Mouse (Mus musculus): ENCODE data around the gene Crim1.

The Crim1 gene

DNA sequence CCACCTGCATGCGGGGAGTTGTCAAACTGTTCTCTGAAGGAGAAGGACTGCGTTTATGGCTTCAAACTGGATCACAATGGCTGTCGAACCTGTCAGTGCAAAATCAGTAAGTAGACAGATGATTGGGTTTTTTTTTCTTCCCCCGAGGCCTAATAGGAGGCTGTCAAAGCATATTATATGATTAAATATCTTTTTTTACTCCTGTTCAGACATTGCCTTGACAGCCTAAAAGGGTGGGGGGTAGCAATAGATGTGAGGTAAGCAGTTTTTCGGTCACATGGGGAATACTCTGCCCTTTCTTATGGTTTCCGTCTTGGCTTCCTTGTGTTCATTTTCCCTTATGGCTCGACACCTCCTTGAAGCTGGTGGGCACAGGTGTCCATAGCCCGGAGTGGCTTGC, 135.2 kb downstream of the Crim1 start:
- no peak for DNase-seq

DNA sequence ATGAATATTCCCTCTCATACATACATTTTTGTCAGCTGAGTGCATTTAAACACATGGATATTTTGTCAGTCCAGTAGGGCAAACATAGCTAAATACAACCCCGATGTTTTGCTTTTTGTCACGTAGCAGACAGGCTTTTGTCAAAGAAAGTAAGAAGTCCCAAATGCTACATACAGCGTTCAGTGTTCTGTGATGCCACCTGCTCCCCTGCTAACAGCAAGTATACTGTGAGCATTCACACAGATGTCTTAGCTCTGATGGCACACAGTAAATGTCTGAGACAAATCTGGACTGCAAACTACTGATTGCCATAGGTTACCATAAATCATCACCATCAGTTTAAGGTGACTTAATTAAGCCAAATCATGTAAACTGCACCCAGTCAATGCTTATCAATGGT, 143.6 kb downstream of the Crim1 start:
- DNase-seq, result no peak

DNA sequence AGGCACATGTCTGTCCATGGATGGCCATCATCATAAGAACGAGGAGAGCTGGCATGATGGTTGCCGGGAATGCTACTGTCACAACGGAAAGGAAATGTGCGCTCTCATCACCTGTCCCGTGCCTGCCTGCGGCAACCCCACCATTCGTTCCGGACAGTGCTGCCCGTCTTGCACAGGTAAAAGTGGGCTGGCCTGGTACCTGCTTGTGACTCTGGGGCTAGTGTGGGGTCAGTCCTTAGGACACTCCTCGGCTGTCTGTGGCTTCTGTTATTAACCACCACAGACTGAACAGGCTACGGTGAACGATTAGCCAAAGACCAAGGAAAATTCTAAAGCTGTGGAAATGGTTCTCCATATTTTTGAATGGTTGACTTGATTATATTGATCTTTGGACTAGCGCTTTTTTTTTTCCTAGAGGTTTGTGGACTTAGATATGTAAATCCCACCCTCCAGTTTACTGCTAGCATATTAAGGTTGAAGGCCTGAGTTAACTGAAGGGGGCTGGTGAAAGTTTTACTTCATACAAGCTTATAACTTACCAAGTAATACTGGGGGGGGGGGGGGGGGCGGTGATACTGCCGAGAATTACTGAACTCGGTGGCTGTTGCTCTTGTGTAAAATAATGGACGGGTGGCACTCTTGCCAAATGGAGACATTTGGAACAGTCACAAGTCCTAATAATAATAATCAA, 147.2 kb downstream of the Crim1 start:
- DNase-seq, result no peak

DNA sequence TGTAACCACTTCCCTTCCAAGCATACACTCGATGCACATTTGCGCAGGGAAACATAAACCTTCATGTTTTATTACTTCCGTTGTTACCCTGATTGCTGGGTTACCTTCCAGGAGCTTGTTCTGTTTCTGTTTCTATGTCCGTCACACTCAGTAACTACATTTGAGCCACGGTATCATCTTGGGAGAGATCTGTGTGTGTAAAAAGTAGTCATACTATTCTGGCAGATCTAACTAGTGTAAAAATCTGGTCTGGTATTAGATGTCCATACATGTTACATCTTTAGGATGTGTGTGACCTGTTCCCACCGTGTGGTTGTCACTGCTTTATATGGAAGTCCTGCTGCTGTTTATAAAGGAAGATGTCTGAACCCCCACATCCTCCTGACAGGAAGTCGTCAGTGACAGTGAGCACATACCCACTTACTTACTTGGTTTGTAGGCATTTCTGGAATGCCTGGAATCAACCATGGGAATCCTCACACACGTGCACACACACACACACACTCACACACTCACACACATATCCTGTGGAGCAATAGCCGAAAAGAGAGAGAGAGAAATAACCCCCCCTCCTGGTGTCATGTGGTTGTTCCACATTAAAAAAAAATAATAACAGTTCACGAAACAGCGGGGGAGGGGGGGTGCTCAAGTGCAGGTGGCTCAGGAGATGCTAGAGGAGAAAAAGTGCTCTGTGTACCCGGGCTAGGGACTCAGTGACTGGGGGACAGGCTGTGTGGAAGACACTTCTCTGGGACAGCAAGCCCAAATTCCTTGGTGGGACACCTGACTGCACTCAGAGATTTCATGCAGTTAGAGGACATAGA, 151.8 kb downstream of the Crim1 start:
- peak; percentile 77 for DNase-seq

DNA sequence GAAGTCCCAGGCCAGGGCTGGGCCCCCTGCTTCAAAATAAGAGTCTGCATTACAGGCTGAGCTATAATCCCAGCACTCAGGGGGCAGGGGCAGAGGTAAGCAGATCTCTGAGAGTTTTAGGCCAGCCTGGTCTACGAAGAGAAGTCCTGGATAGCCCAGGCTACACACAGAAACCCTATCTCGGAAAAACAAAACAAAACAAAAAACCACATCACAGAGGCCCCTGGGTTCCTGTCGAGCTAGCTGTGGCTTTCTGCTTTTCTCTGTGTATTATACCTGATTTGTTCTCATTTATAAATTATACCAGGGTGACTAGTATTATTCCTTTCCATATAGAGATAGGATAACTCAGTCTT, 152.4 kb downstream of the Crim1 start:
- peak; percentile 45 for DNase-seq

DNA sequence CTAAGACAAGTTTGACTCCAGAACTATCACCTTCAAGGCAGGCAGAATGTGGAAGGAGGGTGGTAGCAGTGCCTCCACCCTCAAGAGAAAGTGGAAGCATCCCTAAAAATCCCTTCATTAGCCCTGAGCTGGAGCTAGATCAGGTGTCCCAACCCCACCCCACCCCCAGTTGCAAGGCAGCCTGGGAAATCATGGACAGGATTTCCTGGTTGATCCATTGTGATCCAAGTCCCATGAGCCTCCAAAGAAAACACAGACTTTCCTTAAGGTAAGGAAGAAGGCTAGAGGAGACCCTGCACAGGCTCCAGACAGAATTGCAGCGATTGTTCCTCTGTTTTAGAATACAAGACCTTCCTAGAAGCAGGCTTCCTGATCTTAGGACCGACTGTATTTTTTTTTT, 154.4 kb downstream of the Crim1 start:
- DNase-seq, result no peak

DNA sequence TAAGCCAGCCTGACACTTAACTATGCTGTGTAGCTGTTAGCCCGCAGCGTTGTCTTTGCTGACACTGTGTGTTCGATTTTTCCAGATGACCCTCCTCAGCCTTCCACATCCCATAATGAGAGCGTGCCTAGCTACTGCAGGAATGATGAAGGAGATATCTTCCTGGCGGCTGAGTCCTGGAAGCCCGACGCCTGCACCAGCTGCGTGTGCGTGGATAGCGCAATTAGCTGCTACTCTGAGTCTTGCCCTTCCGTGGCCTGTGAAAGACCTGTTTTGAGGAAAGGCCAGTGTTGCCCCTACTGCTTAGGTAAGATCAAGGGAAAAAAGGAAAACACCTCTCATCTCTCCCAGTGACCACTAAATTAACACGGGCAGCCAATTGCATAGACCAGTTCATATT, 154.8 kb downstream of the Crim1 start:
- no peak for DNase-seq

DNA sequence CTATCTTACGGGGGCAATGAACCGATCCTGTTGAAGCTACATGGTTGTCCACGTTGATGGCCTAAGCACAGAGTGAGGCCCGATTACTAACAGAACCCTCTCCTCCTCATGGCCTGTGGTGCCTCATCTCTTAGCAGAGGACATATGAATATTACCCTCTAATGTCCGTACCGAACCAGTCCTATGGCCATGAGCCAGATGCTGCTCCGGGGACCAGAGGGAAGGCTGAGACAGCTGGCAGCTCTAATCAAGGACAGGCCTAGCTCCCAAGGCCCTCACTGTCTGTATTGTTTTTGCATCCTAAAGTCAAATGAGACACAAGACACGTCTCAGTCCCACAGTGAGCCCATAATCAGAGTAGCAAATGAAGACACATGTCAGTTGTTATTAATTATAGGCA, 155.6 kb downstream of the Crim1 start:
- DNase-seq, result no peak

DNA sequence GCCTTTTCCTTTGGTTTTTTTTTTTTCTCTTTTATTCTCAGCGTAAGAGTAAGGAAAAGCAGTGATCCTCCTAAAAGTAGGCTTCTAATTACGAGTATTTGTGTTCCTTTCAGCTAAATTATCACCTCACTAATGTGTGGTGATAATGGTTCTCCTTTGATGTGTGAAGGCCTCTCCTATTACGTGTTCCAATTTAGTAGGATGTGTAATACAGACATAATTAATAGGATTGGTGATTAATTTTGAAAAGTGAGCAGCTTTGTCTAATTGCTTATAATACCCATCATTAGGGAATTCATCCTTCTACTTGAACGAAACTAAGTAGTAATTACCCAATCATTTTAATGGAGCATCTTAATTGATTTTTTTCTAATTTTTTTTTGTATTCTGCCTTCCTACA, 157.7 kb downstream of the Crim1 start:
- no peak for DNase-seq

DNA sequence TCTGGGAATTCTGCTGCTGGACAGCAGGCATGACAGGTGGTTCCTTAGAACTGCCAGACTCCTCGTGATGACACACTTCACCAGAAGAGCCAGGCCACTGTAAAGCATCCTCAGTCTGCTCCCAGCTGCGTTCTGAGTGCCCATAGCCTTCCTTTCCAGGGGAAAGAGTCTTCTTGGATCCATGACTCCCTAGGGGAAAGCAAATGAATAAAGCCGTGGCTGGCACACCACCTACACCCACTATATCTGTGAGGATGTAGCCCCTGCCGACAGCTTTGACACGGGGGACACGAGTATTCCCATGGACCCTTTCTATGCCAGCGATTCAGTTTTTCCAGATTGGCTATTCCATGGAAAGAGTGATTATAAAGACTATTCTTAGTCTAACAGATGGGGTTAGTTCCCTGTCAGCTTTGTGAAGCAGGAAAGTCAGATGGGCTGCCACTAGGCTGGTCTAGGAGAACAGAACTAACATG, 158.2 kb downstream of the Crim1 start:
- no peak for DNase-seq

DNA sequence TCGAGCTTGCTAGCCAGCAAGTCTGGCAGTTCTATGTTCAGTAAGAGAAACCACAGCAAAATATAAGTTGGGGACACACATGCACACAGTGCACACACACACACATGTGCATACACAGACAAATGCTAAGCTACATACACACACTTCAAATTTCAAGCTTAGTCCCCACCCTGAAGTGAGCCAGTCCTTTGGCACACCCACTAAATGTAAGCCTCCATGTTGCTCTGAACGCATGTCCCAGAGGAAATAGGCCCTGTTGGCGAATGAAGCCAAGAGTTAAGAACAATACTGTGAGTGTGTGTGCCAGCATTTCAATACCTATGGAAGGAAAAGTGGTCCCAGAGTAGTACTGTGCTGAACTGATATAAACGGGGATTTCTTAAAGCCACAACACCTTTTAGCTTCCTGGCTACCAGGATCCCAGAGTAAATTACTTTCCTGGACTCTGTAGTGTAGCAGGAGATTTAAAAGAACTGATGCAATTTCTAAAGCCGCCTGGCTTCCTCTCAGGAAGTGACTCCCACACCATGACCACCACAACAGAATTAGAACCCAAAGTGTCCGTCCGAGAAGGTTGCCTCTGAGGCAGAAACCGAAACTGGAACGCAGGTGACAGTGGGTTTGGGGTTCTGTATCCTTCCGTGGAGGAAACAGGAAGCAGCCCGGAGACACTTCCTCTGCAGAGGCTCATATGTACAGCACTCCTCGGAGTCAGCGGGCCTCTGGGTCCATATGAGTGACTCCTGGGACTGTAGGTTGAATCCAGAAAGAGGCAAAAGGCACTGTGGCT, 162.1 kb downstream of the Crim1 start:
- peak; percentile 79 for DNase-seq

DNA sequence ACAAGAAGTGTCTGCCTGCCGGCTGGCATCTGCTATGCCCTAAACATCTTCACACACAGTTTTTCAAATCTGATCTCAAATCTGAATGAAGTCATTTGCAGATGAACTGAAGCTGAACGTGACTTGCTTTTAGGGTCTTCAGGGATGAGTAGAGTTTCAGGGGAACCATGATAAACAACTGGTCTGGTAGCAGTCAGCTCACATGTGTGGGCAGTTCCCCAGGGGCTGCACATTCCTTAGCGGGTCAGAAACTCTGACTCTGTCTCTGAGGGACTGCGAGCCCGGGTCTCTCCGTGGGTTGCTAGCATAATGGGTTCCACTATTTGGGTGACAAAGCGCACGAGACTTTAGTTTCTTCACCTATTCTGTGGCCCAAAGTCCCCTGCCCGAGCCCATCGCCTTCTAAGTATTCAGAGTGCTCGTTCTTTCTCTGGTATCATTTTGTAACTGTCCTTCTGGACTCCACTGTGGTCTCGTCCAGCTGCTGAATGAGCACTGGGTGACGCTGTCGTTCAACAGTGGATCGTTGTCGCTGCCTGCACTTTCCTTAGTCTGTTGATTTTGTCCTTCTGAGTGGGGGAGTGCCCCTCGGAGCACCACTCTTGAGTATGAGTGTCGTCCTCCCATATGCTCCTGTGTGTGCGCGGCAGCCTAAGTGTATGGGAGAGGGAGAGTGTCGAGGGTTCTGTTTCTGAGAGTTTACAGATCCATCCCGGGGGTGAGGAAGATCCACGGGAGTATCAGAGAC, 164.7 kb downstream of the Crim1 start:
- DNase-seq, result no peak

DNA sequence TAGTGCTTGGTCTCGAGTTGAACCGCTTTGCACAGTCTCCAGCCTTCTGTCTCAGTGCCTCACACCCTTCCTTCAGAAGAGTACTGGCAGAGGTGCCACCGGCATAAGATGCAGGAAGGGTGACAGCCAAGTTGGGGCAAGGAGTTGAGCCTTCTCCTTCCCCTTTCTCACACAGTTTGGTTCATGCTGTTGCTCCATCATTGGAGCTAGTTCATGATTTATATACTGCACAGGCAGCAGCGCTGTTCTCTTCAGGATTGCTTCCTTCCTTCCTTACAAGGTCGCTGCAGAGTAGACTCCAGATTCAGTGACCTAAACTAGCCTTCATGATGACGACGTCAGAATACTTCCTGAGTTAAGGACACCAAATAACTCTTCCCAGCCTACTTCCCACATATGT, 166.0 kb downstream of the Crim1 start:
- no peak for DNase-seq

DNA sequence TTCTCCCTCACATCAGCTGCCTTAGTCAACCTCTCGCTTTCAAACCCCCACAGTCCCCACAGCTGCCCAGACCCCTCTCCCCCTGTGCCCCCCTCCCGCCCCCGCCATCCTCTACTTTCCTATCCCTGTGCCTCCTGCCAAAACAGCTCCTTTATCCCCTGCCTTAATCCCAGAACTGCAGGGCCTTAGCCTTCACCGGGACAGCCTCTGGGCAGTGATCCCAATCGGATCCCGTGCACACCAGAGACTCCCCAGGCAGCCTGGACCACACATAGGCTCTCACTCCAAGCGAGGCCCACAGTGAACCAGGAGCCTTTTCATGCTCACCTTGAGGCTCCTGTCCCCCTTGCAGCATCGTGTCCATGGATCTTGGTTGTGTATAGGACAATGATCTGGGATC, 168.4 kb downstream of the Crim1 start:
- no peak for DNase-seq

DNA sequence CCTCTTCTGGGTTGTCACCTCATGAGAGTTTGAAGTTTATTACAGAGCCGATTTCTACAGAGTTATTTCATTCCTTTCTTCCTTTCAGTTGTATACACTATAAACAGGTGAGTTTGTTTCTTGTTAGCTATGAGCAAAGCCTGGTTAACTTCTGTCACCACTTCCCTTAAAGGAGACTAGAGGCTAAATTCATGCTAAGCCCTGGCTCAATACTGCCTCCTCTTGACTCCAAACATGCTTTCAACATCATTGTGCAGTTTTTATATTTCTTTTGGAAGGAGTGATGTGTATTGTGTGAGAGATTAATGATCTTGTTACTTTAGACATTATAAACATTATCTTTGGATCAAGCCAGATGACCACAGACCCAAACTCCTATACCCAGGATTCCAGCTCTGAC, 170.4 kb downstream of the Crim1 start:
- DNase-seq, result peak; percentile 53

DNA sequence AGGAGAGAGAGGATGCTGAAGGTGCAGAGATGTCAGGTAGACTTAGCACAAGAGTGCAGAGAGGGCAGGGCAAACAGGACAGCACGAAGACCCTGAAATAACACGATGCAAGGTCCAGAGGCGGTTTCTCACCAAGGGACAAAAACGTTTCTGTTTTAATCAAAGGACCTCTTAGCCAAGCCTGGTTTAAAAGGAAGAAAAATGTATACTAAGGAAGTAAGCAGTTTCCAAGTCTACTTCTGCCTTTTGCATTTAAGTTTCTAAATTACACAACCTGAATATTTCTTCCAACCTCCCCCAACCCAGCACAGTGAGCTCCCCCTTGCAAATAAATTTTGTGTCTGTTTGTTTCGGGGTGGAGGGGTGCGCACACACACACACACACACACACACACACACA, 173.1 kb downstream of the Crim1 start:
- no peak for DNase-seq

DNA sequence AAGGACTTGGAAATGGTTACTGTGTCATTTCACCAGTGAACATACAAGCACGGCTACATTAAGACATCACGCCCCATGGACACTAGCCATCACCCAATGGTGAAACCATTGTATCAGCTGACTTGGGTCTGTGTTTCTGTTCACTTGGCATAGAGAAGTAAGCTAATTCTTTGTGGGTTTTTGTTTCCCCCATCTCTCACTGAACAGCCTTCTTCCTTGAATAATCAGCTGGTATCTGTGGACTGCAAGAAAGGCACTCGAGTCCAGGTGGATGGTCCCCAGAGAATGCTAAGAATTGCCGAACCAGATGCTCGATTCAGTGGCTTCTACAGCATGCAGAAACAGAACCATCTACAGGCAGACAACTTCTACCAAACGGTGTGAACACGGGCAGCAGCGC, 173.8 kb downstream of the Crim1 start:
- DNase-seq, result no peak

DNA sequence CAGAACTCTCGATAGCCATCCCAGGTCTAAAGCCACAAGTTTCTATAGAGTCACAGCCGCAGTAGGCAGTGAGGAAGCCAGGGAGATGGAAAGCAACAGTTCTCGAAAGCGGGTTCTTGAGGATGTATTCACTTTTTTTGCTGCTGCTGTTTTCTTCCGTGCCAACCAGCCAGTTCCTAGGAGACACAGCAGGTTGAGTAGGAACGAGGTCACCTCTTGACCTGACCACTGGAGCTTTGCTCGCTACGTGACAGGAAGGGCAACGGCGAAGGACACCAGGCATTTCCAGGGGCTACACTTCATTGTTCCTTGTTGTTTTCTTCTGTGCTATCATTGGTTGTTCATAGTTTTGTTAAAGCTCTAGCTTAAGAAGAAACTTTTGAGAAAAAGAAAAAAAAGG, 174.7 kb downstream of the Crim1 start:
- DNase-seq, result no peak

DNA sequence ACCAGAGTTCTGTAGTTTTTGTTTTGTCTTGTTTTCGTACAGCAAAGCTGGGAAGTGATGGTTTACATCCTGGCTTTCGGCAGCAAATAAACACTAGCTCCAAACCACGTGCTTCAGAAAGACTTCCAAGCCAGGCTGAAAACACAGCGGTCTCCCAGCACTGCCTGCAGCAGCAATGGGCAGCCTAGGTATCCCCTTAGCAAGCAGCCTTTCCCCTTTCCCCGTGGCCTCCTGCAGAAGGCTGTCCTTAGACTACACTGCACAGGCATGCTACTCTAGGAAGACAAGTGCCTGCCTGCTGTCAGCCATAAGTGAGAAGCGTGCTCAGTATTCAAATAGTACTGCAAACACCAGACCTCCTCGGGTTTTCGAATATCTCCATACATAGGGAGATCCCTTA, 176.5 kb downstream of the Crim1 start:
- no peak for DNase-seq

DNA sequence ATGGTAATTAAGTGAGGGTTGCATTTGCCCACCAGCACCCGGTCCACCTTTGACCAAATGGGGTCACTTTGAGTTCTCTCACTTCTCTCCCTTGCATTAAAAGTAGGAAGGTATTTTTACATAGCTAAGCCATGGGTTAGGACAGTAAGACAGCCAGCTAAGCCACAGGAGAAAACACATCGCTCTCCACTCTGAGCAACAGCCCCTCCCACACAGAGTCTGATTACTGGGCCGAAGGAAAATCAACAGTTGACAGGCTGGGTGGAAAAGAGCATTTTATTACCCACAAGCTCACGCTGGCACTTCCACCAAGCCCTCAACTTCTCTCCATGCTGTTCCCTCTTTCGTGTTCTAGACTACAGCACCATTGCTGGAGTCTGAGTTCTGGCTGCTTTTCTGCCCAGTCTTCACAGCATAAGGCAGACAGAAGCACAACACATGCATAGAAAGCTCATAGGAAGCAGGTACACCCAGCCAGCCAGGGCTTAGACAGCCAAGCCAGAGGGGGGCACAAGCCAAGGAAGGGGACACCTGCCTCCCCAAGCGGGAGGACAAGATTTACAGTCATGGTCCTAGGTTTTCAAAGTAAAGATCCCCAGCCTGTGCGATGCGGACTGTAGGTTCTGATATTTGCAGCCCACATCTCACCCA, 179.2 kb downstream of the Crim1 start:
- no peak for DNase-seq

DNA sequence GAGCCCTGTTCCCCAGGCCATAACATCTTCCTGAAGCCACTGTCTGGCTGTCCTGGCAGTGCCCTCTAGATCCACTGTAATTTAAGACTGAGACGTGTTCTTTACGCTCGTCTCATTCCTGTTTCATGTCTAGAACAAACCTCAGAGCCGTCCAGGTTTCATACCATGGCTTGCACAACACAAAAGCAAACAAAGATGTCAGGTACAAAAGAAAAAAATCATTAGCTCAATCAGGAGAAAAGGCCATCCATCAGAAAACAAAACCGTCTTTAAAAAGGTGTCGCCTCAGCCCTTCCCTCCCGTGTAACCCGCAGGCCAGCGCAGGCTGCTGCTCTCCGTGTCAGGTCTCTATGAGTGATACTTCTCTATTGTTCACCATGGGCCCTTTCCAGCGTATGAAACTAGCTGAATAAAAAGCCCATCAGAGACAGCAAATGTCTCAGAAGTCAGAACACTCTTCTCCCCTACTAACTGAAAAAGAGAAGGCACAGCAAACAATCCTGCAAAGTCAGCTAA, 179.7 kb downstream of the Crim1 start:
- no peak for DNase-seq

DNA sequence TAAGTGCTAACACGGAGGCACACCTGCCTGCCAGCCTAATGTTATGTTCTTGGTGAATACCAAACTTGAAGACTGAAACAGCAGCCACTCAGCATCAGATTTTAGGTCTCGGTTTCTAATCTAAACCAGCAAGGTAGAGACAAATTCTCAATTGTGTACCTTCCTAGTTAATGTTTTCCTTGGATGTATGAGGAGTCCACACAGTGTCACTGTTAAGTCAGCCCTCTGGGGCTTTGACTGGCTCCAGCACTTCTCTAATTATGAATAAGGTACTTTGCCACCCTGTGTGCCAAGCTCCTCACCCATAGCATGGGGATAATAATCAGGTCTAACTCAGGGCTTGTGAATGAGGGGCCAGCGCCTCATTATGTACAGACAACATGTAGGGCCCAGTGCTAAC, 182.3 kb downstream of the Crim1 start:
- DNase-seq, result no peak

All from thymus, postnatal 14 days (tissue).